Mouse (Mus musculus) liver, postnatal 0 days (tissue): ENCODE results near the gene Gm20388. TPM values are rescaled to one million over a fixed set of nuclear protein-coding genes. Genes with fewer than 3 reads are reported as not detected.

Source experiments
- ATAC-seq: fragments of 200-750 bp; cut with Nextera tagmentation; 2 replicates; pipeline ENCODE4 v1.8.0; 2017; ENCODE audit warnings: mild to moderate bottlenecking, moderate library complexity
- DNase-seq: peaks from one replicate; pipeline ENCODE4 v3.0.0-alpha.2; 2016
- H3K27ac ChIP-seq: fragments of 300-500 bp; sonication (generic); 2 replicates; pipeline ENCODE4 v1.5.1; 2014; ENCODE audit warnings: antibody characterized with exemption, moderate library complexity, mild to moderate bottlenecking, low read depth
- H3K27me3 ChIP-seq: fragments of 300-500 bp; sonication (generic); 2 replicates; pipeline ENCODE4 v1.6.1; 2014; ENCODE audit warnings: low read length, control low read depth, mixed read lengths; ENCODE audit not compliant: insufficient read depth
- H3K36me3 ChIP-seq: fragments of 300-500 bp; sonication (generic); replicated peaks from 2 replicates; pipeline ENCODE4 v1.6.1; 2014; ENCODE audit warnings: mild to moderate bottlenecking, control low read depth, low read length, moderate library complexity, mixed read lengths; ENCODE audit not compliant: insufficient read depth
- H3K4me1 ChIP-seq: fragments of 300-500 bp; sonication (generic); 2 replicates; pipeline ENCODE4 v1.6.1; 2014; ENCODE audit warnings: antibody characterized with exemption, mild to moderate bottlenecking, control low read depth; ENCODE audit not compliant: insufficient read depth
- H3K4me2 ChIP-seq: fragments of 300-500 bp; sonication (generic); 2 replicates; pipeline ENCODE4 v1.6.1; 2014; ENCODE audit warnings: low read depth, mild to moderate bottlenecking, low read length, moderate library complexity, mixed read lengths
- H3K4me3 ChIP-seq: fragments of 300-500 bp; sonication (generic); 2 replicates; pipeline ENCODE4 v1.5.1; 2014; ENCODE audit warnings: low read depth, low read length
- H3K9ac ChIP-seq: fragments of 300-500 bp; sonication (generic); replicated peaks from 2 replicates; pipeline ENCODE4 v1.6.1; 2014; ENCODE audit warnings: mild to moderate bottlenecking, moderate library complexity
- H3K9me3 ChIP-seq: fragments of 300-500 bp; sonication (generic); 2 replicates; pipeline ENCODE4 v1.6.1; 2016; ENCODE audit warnings: mild to moderate bottlenecking, control low read depth, low read length, mixed read lengths
- CTCF ChIP-seq: sonication (generic); IDR thresholded peaks from 2 replicates; pipeline ENCODE4 v1.5.1; 2016; ENCODE audit warnings: antibody characterized with exemption, low read depth
- EP300 ChIP-seq: IDR thresholded peaks from 2 replicates; pipeline ENCODE4 v1.6.1; 2016; ENCODE audit warnings: antibody characterized with exemption, low read depth, mild to moderate bottlenecking
- WGBS: fragments of 180-500 bp; shearing (Covaris S2); extraction: QIAGEN DNeasy Blood & Tissue Kit; methylation state at CpG from one replicate; pipeline ENCODE4 v1.1.7; 2014; ENCODE audit not compliant: insufficient replicate concordance; 5-methylcytosine and 5-hydroxymethylcytosine counted together
- polyA plus RNA-seq: library from polyadenylated mRNA; unstranded; fragments of >200 nt; fragmentation: Nextera tagmentation; extraction: Ambion mirVana; gene quantifications from 2 replicates; pipeline ENCODE4 v1.2.1, GENCODE M21; 2015

The Gm20388 gene
- polyA plus RNA-seq, 1 experiment from 2014 or later = not detected

- Histone ChIP-seq H3K36me3 (no peaks in the 10 kb centered on the region), H3K4me2 (no peak overlapping the region), H3K27me3 (peaks cover 6% of the 10 kb centered on the region; the same call in 1 of the 2 replicates), H3K9me3 (no peaks in the 10 kb centered on the region), H3K4me3 (no peak overlapping the region), H3K9ac (no peak overlapping the region), H3K27ac (no peak overlapping the region), H3K4me1 (no peaks in the 10 kb centered on the region)
- WGBS = 8% methylated on average over 3 of the region's 3 CpGs
- ATAC-seq (no peak), DNase-seq (no peak)
- TF ChIP-seq CTCF (no peak), EP300 (no peak)
Measured at GRCm38 (mm10) chr8:123634395-123635131, 3723.9 kb downstream of the Gm20388 start.

- H3K4me3 ChIP-seq = no peak overlapping the region
- DNase-seq (no peak), ATAC-seq (no peak)
- H3K36me3 ChIP-seq = no peaks in the 10 kb centered on the region
- TF ChIP-seq CTCF (no peak), EP300 (no peak)
- no peak overlapping the region for H3K9ac ChIP-seq
- H3K27me3 ChIP-seq = peaks cover 1% of the 10 kb centered on the region; the same call in 1 of the 2 replicates
- no peak overlapping the region for H3K27ac ChIP-seq
- H3K9me3 ChIP-seq = no peaks in the 10 kb centered on the region
- H3K4me1 ChIP-seq = no peaks in the 10 kb centered on the region
- WGBS = 69% methylated on average over 11 of the region's 11 CpGs
- H3K4me2 ChIP-seq = no peak overlapping the region
Measured at GRCm38 (mm10) chr8:123635671-123636070, 3725.0 kb downstream of the Gm20388 start.

GRCm38 (mm10) chr8:123643330-123644051 lies 3732.8 kb downstream of the Gm20388 start:
- WGBS = 19% methylated on average over 25 of the region's 25 CpGs
- Histone ChIP-seq H3K4me2 (no peak overlapping the region), H3K4me3 (no peak overlapping the region), H3K27me3 (0 out of 2 replicates have a peak, but pooled peaks cover 4% of the 10 kb centered on the region), H3K27ac (no peak overlapping the region), H3K9ac (no peak overlapping the region), H3K9me3 (no peaks in the 10 kb centered on the region), H3K36me3 (no peaks in the 10 kb centered on the region), H3K4me1 (no peaks in the 10 kb centered on the region)
- TF ChIP-seq CTCF = peak; percentile 70
- TF ChIP-seq EP300 = no peak
- DNase-seq (peak; percentile 52), ATAC-seq (no peak; the same call in 1 of the 2 replicates)

GRCm38 (mm10) chr8:123645229-123645628 lies 3734.6 kb downstream of the Gm20388 start:
- WGBS = 77% methylated on average over 9 of the region's 9 CpGs
- TF ChIP-seq CTCF (no peak), EP300 (no peak)
- Histone ChIP-seq H3K9ac (no peak overlapping the region), H3K36me3 (no peaks in the 10 kb centered on the region), H3K4me1 (no peaks in the 10 kb centered on the region), H3K27me3 (0 out of 2 replicates have a peak, but pooled peaks cover 4% of the 10 kb centered on the region), H3K9me3 (no peaks in the 10 kb centered on the region), H3K4me3 (no peak overlapping the region), H3K27ac (no peak overlapping the region), H3K4me2 (no peak overlapping the region)
- DNase-seq = no peak
- ATAC-seq = no peak

- Histone ChIP-seq H3K9ac (no peak overlapping the region), H3K27ac (no peak overlapping the region), H3K4me2 (no peak overlapping the region), H3K9me3 (no peaks in the 10 kb centered on the region), H3K4me3 (no peak overlapping the region), H3K4me1 (no peaks in the 10 kb centered on the region), H3K36me3 (no peaks in the 10 kb centered on the region), H3K27me3 (peaks cover 10% of the 10 kb centered on the region)
- ATAC-seq = no peak
- WGBS = 63% methylated on average over 17 of the region's 17 CpGs
- TF ChIP-seq EP300 (no peak), CTCF (no peak)
- no peak for DNase-seq
Measured at GRCm38 (mm10) chr8:123648245-123649170, 3737.9 kb downstream of the Gm20388 start.
